Mouse (Mus musculus): ENCODE measurements around the gene 6430571L13Rik.

- no peak for TF ChIP-seq MXI1 (IDR thresholded peaks at IDR 0.05; ENCODE audit: low read depth, low read length)
- TF ChIP-seq MAX (IDR thresholded peaks at IDR 0.05; ENCODE audit: low read length), result no peak
Observed at GRCm38 (mm10) chr9:107295616-107296015, 44.8 kb upstream of the 6430571L13Rik start.

Data from CH12.LX (cell line).